Mouse (Mus musculus) E14TG2a.4 (cell line): ENCODE measurements around the gene Gng2.

Source experiments
- CTCF ChIP-seq: conservative IDR thresholded peaks from 2 replicates; pipeline ENCODE4 v1.5.1; 2014; ENCODE audit warnings: low read length
- NANOG ChIP-seq: IDR thresholded peaks from 2 replicates; pipeline ENCODE4 v1.6.1; 2014; ENCODE audit warnings: borderline replicate concordance, low read length, mixed read lengths
- POU5F1 ChIP-seq: IDR thresholded peaks from 2 replicates; pipeline ENCODE4 v1.6.1; 2014; ENCODE audit warnings: low read length, borderline replicate concordance

GRCm38 (mm10) chr14:19977271-19978024 is at the start of gene Gng2:
- TF ChIP-seq CTCF, result no peak
- TF ChIP-seq NANOG, result no peak
- TF ChIP-seq POU5F1, result no peak
